Mouse (Mus musculus) mouse trophoblast stem cell (cell line): Measurements from ENCODE around the gene Loxl4.

Source experiments
- in situ Hi-C, 2 experiments: fragments of 300-500 bp; cut with MseI, MboI; formaldehyde crosslinking; loops; 2 replicates in 1 of 2; 3 replicates in 1 of 2; pipeline ENCODE4 v1.15.1; 2025

The Loxl4 gene

DNA sequence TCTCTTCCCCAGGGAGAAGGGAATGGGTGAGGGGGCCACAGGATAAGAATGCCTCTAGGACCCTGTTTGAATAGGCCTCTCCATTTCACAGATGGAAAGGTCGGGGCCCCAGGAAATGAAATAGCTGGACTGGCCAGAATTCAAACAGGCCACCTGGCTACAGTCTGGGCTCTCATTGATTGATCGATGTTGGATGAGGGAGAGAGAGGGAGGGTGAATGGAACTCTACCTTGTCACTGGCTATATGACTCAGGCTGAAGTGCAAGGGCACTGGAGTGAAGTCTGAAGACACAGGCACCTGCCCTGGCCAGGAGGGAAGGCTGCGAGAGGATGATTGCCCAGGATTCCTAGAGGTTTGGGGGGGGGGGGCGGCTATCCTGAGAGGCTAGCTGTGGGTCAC lies 867 bp downstream of the Loxl4 start:
- in situ Hi-C loops = no loop called here

DNA sequence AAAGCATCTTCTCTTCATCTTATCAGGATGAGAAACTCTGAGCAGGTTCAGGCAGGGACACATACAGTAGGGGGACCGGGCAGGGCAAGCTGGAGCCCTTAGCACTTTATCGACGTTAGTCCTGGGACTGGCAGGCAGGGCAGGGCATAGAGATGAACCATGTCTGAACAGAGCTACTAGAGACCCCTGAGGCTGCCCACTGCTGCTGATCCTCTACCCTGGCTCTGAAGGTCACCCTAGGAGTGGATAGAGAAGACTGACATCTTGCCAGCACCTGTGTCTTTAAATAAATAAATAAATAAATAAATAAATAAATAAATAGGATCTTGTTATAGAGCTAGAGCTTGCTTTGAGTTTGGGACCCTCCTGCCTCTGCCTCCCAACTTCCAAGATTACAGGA lies 2.9 kb downstream of the Loxl4 start:
- in situ Hi-C loops = no loop called here

DNA sequence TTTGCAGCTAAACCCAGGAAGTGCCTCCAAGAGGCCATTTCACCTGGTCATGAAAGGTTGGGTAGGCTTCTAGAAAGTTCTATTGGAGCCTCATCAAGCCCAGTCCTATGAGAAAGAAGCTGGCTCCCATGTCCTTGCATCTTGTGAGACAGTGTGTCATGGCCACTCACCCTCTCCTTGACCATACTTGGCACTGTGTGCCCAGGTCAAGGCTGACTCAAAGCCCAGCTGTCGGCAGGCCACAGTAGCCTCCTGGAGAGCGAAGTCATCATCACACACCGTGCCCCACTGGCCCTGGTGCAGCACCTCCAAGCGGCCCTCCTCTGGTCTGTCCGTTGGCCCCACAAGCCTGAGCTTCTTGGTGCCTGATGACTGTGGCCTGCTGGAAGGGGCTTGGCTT lies 4.5 kb downstream of the Loxl4 start:
- in situ Hi-C loops = no loop called here

DNA sequence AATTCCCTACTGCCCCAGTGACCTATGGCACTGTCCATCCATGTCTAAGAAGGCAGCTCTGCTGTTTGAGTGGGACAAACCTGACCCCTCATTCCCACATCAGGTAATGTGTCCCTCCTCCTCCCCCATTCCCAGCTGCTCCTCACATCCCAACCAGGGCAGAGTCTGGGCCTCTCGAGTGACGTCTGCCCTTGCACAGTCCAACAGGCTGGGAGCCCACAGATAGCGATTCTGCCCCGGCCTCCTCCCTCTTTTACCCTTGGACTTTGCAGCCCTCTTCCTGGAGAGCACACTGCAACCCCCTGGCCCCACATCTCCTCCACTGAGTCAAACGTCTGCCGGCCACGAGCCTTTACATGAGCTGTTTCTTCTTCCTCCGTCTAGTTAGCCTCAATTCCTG lies 10.0 kb downstream of the Loxl4 start:
- in situ Hi-C loops = no loop called here

DNA sequence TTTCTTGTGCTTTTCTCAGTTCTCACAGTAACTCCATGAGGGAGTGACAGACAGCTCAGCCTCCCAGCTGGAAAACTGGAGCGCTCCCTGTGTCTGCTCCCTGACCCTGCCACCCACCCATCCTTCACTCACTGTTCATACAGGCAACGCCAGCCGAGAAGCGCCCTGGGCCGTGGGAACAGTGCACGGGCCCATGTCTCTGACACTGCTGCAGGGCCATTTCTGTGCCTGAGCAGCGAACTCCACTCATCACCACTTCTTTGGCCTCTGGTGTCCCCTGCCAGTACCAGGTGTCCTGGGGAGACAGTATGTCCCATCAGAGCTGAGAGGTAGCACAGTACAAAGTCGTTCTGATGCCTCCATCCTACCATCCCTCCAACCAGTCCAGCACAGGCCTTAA lies 10.6 kb downstream of the Loxl4 start:
- in situ Hi-C loops = no loop called here

GRCm38 (mm10) chr19:42601445-42601844 lies 11.2 kb downstream of the Loxl4 start:
- in situ Hi-C loops = no loop called here

DNA sequence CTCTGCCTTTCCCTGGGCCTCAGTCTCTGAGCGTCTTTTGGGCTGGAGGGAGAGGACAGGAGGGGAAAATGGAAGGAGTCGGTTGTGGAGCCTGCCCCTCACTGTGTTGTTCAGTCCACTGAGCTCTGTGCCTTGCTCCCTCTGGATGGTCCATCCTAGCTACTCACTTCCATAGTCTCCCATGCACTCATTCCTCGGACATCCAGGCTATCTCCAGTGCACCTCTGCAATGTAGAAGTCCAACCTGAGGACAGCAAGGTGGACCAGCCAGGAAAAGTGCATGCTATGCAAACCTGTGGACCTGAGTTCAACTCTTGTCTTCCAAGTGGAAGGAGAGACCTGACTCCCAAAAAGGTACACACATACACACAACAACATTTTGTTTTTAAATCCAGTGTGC lies 12.0 kb downstream of the Loxl4 start:
- in situ Hi-C loops = no loop called here

DNA sequence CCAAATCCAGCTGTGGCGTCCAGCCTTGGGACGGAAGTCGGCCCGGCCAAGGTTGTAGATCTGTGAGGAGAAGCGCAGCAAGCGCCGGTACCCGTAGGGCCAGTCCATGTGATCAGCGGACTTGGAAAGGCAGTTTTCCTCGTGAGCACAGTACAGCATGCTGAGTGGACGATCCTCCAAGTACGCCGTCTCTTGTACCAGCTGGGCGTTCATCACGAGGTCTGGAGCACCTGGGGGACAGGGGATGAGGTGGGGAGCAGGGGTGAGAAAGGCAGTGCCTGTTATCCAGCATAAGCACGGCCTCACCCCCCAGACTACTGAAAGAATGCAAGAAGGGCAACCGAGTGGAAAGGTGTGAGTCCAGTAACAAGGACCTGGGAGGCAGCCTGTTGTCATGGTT lies 12.7 kb downstream of the Loxl4 start:
- in situ Hi-C loops = no loop called here

GRCm38 (mm10) chr19:42597896-42598295 lies 14.7 kb downstream of the Loxl4 start:
- in situ Hi-C loops = no loop called here

GRCm38 (mm10) chr19:42597286-42597685 lies 15.3 kb downstream of the Loxl4 start:
- in situ Hi-C loops = no loop called here

- in situ Hi-C loops = no loop called here
These were observed 17.5 kb downstream of the Loxl4 start for GRCm38 (mm10) chr19:42595066-42595465.

DNA sequence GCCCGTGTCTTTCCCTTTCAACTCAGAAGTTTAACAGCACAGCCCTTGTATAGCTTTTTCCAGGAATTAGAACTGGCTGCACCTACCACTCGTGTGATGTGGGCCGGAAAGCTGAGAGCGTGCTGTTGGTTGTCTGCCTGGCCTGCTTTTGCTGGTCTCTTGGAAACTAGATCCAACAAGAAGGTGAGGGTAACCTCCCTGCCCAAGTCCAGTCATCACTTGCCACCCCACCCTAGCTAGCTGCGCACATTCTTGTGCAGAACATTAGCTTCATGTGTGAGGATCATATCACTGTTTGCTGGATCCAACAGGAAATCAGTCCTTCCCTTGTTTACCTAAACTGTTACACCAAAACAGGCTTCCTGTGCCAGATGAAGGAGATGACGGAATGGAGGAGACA lies 19.2 kb downstream of the Loxl4 start:
- in situ Hi-C loops = loop anchor here in 1 of 2 experiments (5.0 kb wide), 1 partner anchor 64 kb away; no protein-coding TSS in a partner anchor

DNA sequence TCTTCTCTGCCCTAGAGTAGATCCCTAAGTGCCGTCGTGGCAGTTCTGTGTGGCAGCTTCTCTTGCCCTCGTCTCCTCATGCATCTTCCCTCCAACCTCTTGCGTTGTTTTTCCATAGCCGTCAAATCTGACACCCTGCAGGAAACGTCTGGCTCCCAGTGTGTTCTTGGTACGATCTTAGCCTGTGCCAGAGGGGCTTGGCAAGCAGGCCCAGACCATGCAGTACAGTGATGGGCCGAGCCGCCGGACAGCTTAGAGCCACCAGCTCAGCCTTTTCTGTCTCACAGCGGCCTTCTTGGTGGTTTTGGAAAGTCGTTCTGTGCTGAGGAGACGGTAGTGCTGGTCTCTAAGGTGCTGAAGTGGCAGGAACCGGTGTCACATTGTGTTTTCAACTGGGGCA lies 21.1 kb downstream of the Loxl4 start:
- in situ Hi-C loops = loop anchor here in 1 of 2 experiments (5.0 kb wide), 1 partner anchor 66 kb away; no protein-coding TSS in a partner anchor

- in situ Hi-C loops = no loop called here
These were observed 23.4 kb downstream of the Loxl4 start for GRCm38 (mm10) chr19:42589246-42589645.

GRCm38 (mm10) chr19:42587704-42588103 lies 24.9 kb downstream of the Loxl4 start:
- in situ Hi-C loops = no loop called here

DNA sequence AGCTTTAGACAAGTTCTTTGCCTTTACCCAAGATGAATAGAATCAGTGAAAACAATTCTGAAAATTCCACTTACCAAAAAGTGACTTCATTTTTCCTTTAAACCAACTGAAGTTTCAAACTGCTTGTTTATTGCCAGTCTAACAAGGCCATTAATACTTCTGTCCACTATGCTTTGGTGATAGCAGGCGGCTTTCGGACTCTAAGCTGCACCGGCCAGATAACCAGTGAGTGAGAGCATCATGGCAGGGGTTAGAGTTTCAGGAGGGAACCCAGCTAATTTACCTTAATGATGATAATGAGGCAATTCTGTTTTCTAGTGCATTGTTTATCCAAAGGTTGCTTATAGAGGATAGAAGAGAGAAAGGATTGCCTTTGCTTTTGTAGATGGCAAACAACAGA lies 28.4 kb downstream of the Loxl4 start:
- in situ Hi-C loops = no loop called here

DNA sequence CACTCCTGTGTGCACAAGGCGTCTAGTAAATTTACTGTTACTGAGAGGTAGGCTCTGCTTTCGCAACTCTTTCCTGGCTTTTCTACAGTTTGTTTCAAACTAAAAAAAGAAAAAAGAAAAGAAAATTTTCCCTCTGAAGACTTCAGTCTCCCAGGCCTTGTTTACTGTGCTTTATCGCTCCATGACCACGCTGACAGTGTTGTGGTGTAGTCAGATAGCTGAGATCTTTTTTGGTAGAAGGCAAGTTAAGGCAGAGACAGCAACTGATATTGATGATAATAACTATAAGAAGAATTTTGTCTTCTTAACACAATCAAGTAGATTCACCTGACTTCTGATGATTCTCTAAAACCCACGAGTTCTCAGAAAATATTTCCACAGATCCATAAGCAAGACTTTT lies 28.9 kb downstream of the Loxl4 start:
- in situ Hi-C loops = no loop called here

DNA sequence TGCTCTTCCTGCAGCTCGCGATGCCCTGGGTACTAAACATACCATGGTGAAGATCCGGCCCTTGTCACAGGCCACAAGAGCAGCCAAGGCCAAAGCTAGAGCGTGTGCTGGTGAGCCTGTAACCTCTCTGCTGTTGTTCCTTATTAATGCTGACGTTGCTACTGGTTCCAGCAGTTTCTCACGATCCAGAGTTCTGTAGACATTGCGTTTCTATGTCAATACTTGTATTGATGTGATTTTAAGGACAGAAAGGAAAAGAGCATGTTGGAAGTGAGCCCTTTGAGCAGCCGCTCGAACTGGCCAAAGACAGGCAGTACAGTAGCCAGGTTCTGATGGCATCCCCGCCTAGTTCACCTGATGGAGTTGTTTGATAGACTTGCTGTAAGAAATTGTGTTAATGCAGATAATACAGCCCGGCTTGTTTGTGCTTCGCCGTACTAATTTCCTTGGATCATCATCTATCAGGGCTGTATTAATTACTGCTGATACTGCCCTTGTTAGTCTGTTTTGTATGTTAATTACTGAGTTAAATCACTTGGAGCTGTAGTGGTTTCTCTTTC lies 29.7 kb downstream of the Loxl4 start:
- in situ Hi-C loops = no loop called here

DNA sequence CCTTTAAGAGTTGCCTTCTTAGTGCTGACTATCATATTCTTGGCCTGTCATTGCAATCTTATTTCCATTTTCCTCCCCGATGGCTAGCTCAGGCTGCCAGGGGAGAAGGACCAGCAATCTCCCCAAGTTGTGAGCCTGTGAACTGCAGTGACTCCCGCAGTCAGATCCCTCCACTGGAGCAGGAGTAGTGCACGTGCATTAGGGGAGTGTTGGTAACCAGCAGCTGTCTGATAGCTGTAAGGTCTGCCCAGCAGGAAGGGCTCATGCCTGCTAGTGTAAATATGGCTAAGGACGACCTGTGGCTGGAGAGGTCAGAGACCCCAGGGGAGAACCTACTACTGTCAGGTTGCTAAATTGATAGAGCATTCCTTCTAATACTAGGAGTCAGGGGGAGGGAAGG lies 31.9 kb downstream of the Loxl4 start:
- in situ Hi-C loops = no loop called here

- in situ Hi-C loops = no loop called here
These were observed 34.0 kb downstream of the Loxl4 start for GRCm38 (mm10) chr19:42578631-42579030.

GRCm38 (mm10) chr19:42576856-42577255 lies 35.8 kb downstream of the Loxl4 start:
- in situ Hi-C loops = no loop called here

GRCm38 (mm10) chr19:42575317-42575716 lies 37.3 kb downstream of the Loxl4 start:
- in situ Hi-C loops = no loop called here

GRCm38 (mm10) chr19:42571291-42571690 lies 41.3 kb downstream of the Loxl4 start:
- in situ Hi-C loops = no loop called here

- in situ Hi-C loops = no loop called here
These were observed 43.5 kb downstream of the Loxl4 start for GRCm38 (mm10) chr19:42569076-42569475.
